Mouse (Mus musculus): Measurements from ENCODE around the gene Ackr2. TPM values are rescaled to one million over a fixed set of nuclear protein-coding genes. Genes with fewer than 3 reads are reported as not detected.

The Ackr2 gene
- polyA plus RNA-seq, 1 experiment: 1.5 TPM

GRCm38 (mm10) chr9:121948431-121948830 is 50.3 kb downstream of the Ackr2 start:
- peaks cover 22% of the 10 kb centered on the region for H3K27me3 ChIP-seq (replicated peaks)
- no peaks in the 10 kb centered on the region for H3K9me3 ChIP-seq
- TF ChIP-seq FLI1 (IDR thresholded peaks at IDR 0.05; ENCODE audit: low read length): no peak
- no peak for TF ChIP-seq GATA1 (IDR thresholded peaks at IDR 0.05; ENCODE audit: borderline replicate concordance, low read length)
- H3K4me3 ChIP-seq (replicated peaks): no peak overlapping the region
- no peaks in the 10 kb centered on the region for H3K36me3 ChIP-seq (replicated peaks; ENCODE audit: low read length)
- peaks cover 22% of the 10 kb centered on the region for H3K4me1 ChIP-seq

GRCm38 (mm10) chr9:121950418-121951113 is 52.4 kb downstream of the Ackr2 start, which contains the start of gene Fam198a:
Fam198a (plus strand) TSS chr9:121950988.
- TF ChIP-seq GATA1 (IDR thresholded peaks at IDR 0.05; ENCODE audit: borderline replicate concordance, low read length): no peak
- no peak for TF ChIP-seq FLI1 (IDR thresholded peaks at IDR 0.05; ENCODE audit: low read length)
- H3K4me1 ChIP-seq: peaks cover 22% of the 10 kb centered on the region
- no peaks in the 10 kb centered on the region for H3K9me3 ChIP-seq
- H3K27me3 ChIP-seq (replicated peaks): peaks cover 22% of the 10 kb centered on the region
- no peak within 1 kb of the TSS for H3K4me3 ChIP-seq (replicated peaks)
- H3K36me3 ChIP-seq (replicated peaks; ENCODE audit: low read length): no peaks in the 10 kb centered on the region

- Histone ChIP-seq H3K4me1 (peaks cover 22% of the 10 kb centered on the region), H3K9me3 (no peaks in the 10 kb centered on the region), H3K27me3 (replicated peaks) (peaks cover 23% of the 10 kb centered on the region), H3K36me3 (replicated peaks; ENCODE audit: low read length) (no peaks in the 10 kb centered on the region), H3K4me3 (replicated peaks) (no peak overlapping the region)
- no peak for TF ChIP-seq GATA1 (IDR thresholded peaks at IDR 0.05; ENCODE audit: borderline replicate concordance, low read length)
- TF ChIP-seq FLI1 (IDR thresholded peaks at IDR 0.05; ENCODE audit: low read length): no peak
Measured at GRCm38 (mm10) chr9:121951114-121951423, 52.9 kb downstream of the Ackr2 start.

- Histone ChIP-seq H3K4me1 (peaks cover 20% of the 10 kb centered on the region), H3K27me3 (replicated peaks) (peaks cover 19% of the 10 kb centered on the region), H3K36me3 (replicated peaks; ENCODE audit: low read length) (no peaks in the 10 kb centered on the region), H3K9me3 (no peaks in the 10 kb centered on the region), H3K4me3 (replicated peaks) (no peak overlapping the region)
- TF ChIP-seq GATA1 (IDR thresholded peaks at IDR 0.05; ENCODE audit: borderline replicate concordance, low read length) (no peak), FLI1 (IDR thresholded peaks at IDR 0.05; ENCODE audit: low read length) (no peak)
Measured at GRCm38 (mm10) chr9:121952596-121952995, 54.4 kb downstream of the Ackr2 start.

- no peaks in the 10 kb centered on the region for H3K36me3 ChIP-seq (replicated peaks; ENCODE audit: low read length)
- no peak overlapping the region for H3K4me3 ChIP-seq (replicated peaks)
- H3K27me3 ChIP-seq (replicated peaks): peaks cover 21% of the 10 kb centered on the region
- peaks cover 7% of the 10 kb centered on the region; the same call in 1 of the 2 replicates for H3K4me1 ChIP-seq
- peaks cover 19% of the 10 kb centered on the region for H3K9me3 ChIP-seq
- TF ChIP-seq GATA1 (IDR thresholded peaks at IDR 0.05; ENCODE audit: borderline replicate concordance, low read length) (no peak), FLI1 (IDR thresholded peaks at IDR 0.05; ENCODE audit: low read length) (no peak)
Measured at GRCm38 (mm10) chr9:121959966-121960635, 61.9 kb downstream of the Ackr2 start.

Other genes starting within 250 kb of the Ackr2 start
- gene Sec22c, start 192.9 kb upstream of the Ackr2 start, polyA plus RNA-seq (2012; ENCODE audit: insufficient read depth, low replicate concordance): 1.2 and 2.4 TPM in 2 replicates
- 30.1 and 45.4 TPM in 2 replicates for gene Ss18l2, start 188.0 kb upstream of the Ackr2 start, polyA plus RNA-seq (2012; ENCODE audit: insufficient read depth, low replicate concordance)
- gene Nktr, start 179.2 kb upstream of the Ackr2 start, polyA plus RNA-seq (2012; ENCODE audit: insufficient read depth, low replicate concordance): 4.4 and 6.4 TPM in 2 replicates
- 1.9 and 2.9 TPM in 2 replicates for gene Zfp651, start 139.0 kb upstream of the Ackr2 start, polyA plus RNA-seq (2012; ENCODE audit: insufficient read depth, low replicate concordance)
- gene Klhl40, start 120.7 kb upstream of the Ackr2 start, polyA plus RNA-seq (2012; ENCODE audit: insufficient read depth, low replicate concordance): not detected in 2 replicates
- not detected in 2 replicates for gene Hhatl, start 105.8 kb upstream of the Ackr2 start, polyA plus RNA-seq (2012; ENCODE audit: insufficient read depth, low replicate concordance)
- 0.34 TPM in 1 of 2 replicates, not detected in the other for gene Ccdc13, start 58.9 kb upstream of the Ackr2 start, polyA plus RNA-seq (2012; ENCODE audit: insufficient read depth, low replicate concordance)
- 42.4 and 57.7 TPM in 2 replicates for gene Higd1a, start 40.0 kb upstream of the Ackr2 start, polyA plus RNA-seq (2012; ENCODE audit: insufficient read depth, low replicate concordance)
- gene Cyp8b1, start 17.9 kb downstream of the Ackr2 start, polyA plus RNA-seq (2012; ENCODE audit: insufficient read depth, low replicate concordance): not detected in 2 replicates
- gene Fam198a, start 52.6 kb downstream of the Ackr2 start, polyA plus RNA-seq (2012; ENCODE audit: insufficient read depth, low replicate concordance): not detected in 2 replicates
- 3.1 and 5.6 TPM in 2 replicates for gene Pomgnt2, start 98.8 kb downstream of the Ackr2 start, polyA plus RNA-seq (2012; ENCODE audit: insufficient read depth, low replicate concordance)
- gene Snrk, start 218.9 kb downstream of the Ackr2 start, polyA plus RNA-seq (2012; ENCODE audit: insufficient read depth, low replicate concordance): 10.0 and 21.0 TPM in 2 replicates